Mouse (Mus musculus) central nervous system, embryonic 11.5 days (tissue): ENCODE results near the gene Pank3. TPM values are rescaled to one million over a fixed set of nuclear protein-coding genes. Genes with fewer than 3 reads are reported as not detected.

Experiments
- polyA plus RNA-seq: library from polyadenylated mRNA; depleted of rRNA; stranded (reverse); fragments of >200 nt; gene quantifications from 2 replicates; pipeline ENCODE4 v1.2.3, GENCODE M21; 2012; rRNA removed

Pank3 gene
- polyA plus RNA-seq = 20.6 and 33.3 TPM in 2 replicates

GRCm38 (mm10) chr11:35769188-35769745 is at the start of gene Pank3:
Gene Pank3, plus strand, starts transcription at chr11:35769484.

GRCm38 (mm10) chr11:35798874-35799273 is 29.6 kb downstream of the Pank3 start, which contains the start of gene Fbll1:
Gene Fbll1, minus strand, starts transcription at chr11:35798884.

GRCm38 (mm10) chr11:35834022-35834760 is 64.9 kb downstream of the Pank3 start, which contains the start of gene Rars:
Gene Rars, minus strand, starts transcription at chr11:35834506.

Other genes with a start within 250 kb of the Pank3 start
- 7.2 and 7.7 TPM in 2 replicates for gene Fbll1, start 29.4 kb downstream of the Pank3 start, polyA plus RNA-seq
- 98.4 and 103 TPM in 2 replicates for gene Rars, start 65.0 kb downstream of the Pank3 start, polyA plus RNA-seq
- gene Wwc1, start 211.0 kb downstream of the Pank3 start, polyA plus RNA-seq = 19.4 and 33.4 TPM in 2 replicates